Mouse (Mus musculus) myocyte (in vitro differentiated cells): ENCODE data around the gene Snrnp40. TPM values are rescaled to one million over a fixed set of nuclear protein-coding genes. Genes with fewer than 3 reads are reported as not detected.

ENCODE experiments used
- H3K27me3 ChIP-seq: one replicate; pipeline ENCODE4 v1.6.1; 2011; ENCODE audit not compliant: control insufficient read depth, insufficient read depth, insufficient read length
- H3K36me3 ChIP-seq: one replicate; pipeline ENCODE4 v1.6.1; 2011; ENCODE audit not compliant: control insufficient read depth, insufficient read depth
- H3K4me2 ChIP-seq: one replicate; pipeline ENCODE4 v1.6.1; 2011; ENCODE audit warnings: low read depth, control low read depth
- H3K4me3 ChIP-seq: one replicate; pipeline ENCODE4 v1.5.1; 2011; ENCODE audit warnings: mild to moderate bottlenecking, control low read depth, moderate library complexity
- H3K79me2 ChIP-seq: one replicate; pipeline ENCODE4 v1.6.1; 2011; ENCODE audit not compliant: control insufficient read depth, insufficient read depth
- H3ac ChIP-seq: one replicate; pipeline ENCODE4 v1.6.1; 2011; ENCODE audit not compliant: control insufficient read depth, insufficient read length
- CEBPB ChIP-seq: IDR thresholded peaks from 2 replicates; pipeline ENCODE4 v1.6.1; 2011; ENCODE audit warnings: mild to moderate bottlenecking, moderate library complexity; ENCODE audit not compliant: poor library complexity, insufficient read depth, severe bottlenecking
- E2F4 ChIP-seq: IDR thresholded peaks from one replicate; pipeline ENCODE4 v1.6.1; 2011; ENCODE audit warnings: mild to moderate bottlenecking, control low read depth, moderate library complexity; ENCODE audit not compliant: insufficient read depth
- MAX ChIP-seq: IDR thresholded peaks from one replicate; pipeline ENCODE4 v1.6.1; 2011; ENCODE audit warnings: low read depth, mild to moderate bottlenecking, control low read depth
- MYOD1 ChIP-seq, 3 experiments: IDR thresholded peaks; one replicate each; pipeline ENCODE4 v1.6.1; 2011; ENCODE audit warnings: control low read depth in 2 of 3, low read depth in 2 of 3, mild to moderate bottlenecking in 2 of 3, moderate library complexity in 1 of 3; ENCODE audit not compliant: insufficient read length in 2 of 3, control insufficient read depth in 1 of 3
- MYOG ChIP-seq, 3 experiments: IDR thresholded peaks; one replicate each; pipeline ENCODE4 v1.6.1; 2011; ENCODE audit warnings: control low read depth in 2 of 3, low read depth in 2 of 3, mild to moderate bottlenecking in 2 of 3; ENCODE audit not compliant: insufficient read length in 2 of 3, control insufficient read depth in 1 of 3, insufficient read depth in 1 of 3
- POLR2A ChIP-seq: IDR thresholded peaks from one replicate; pipeline ENCODE4 v1.6.1; 2011; ENCODE audit warnings: low read depth, mild to moderate bottlenecking, control low read depth, moderate library complexity; ENCODE audit not compliant: insufficient read length
- POLR2AphosphoS2 ChIP-seq: IDR thresholded peaks from one replicate; pipeline ENCODE4 v1.6.1; 2011; ENCODE audit warnings: low read depth, control low read depth; ENCODE audit not compliant: insufficient read length
- REST ChIP-seq: IDR thresholded peaks from one replicate; pipeline ENCODE4 v1.6.1; 2011; ENCODE audit warnings: mild to moderate bottlenecking, control low read depth, moderate library complexity; ENCODE audit not compliant: insufficient read depth, insufficient read length
- SRF ChIP-seq: IDR thresholded peaks from one replicate; pipeline ENCODE4 v1.6.1; 2011; ENCODE audit warnings: low read depth; ENCODE audit not compliant: control insufficient read depth, insufficient read length
- TCF12 ChIP-seq: IDR thresholded peaks from one replicate; pipeline ENCODE4 v1.6.1; 2011; ENCODE audit warnings: mild to moderate bottlenecking, control low read depth; ENCODE audit not compliant: poor library complexity, insufficient read depth, severe bottlenecking
- TCF3 ChIP-seq: IDR thresholded peaks from one replicate; pipeline ENCODE4 v1.6.1; 2011; ENCODE audit warnings: low read depth, control low read depth; ENCODE audit not compliant: insufficient read length
- USF1 ChIP-seq: IDR thresholded peaks from one replicate; pipeline ENCODE4 v1.6.1; 2011; ENCODE audit warnings: low read depth, mild to moderate bottlenecking, control low read depth, moderate library complexity
- polyA plus RNA-seq: library from polyadenylated mRNA; unstranded; fragments of >200 nt; fragmentation: generic; extraction: Trizol; gene quantifications from one replicate; pipeline ENCODE4 v1.2.1, GENCODE M21; 2012; ENCODE audit warnings: missing spikeins

The Snrnp40 gene
- polyA plus RNA-seq, 1 experiment, result 37.8 TPM

DNA sequence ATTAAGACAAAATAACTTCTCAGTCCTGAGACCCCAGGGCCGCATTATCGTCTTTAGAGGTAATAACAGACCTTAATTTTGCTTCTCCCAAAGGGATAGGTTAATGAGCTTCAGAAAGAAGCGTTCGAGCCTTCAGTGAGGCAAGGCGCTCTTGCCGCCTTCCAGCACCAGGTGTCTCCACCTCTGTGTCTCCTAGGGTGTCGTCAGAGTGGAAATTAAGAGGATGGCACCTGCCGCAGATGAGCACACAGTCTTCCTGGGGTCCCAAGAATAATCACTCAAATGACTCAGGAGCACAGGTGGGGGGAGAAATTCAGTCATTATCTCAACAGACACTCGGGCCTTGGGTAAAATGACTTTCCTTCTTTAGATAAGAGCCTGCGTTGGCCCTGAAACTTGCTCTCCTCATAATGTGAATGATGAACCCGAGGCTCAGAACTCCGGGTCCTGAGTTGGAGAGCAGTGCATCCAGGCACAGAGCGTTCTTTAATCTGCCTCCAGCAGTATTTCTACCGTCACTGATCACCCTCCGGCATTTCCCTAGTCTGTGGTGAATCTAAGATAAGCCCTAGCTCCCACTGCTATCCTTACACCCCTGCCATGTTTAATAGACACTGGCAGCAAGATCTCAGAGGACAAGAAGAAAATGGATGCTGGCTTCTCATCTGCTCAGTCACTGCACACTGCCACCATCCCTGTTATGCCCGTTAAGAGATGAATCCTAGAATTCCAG is 9.1 kb upstream of the Snrnp40 start:
- Histone ChIP-seq H3K79me2 (no peaks in the 10 kb centered on the region), H3K4me2 (no peak overlapping the region), H3K36me3 (peaks cover 16% of the 10 kb centered on the region), H3K27me3 (no peaks in the 10 kb centered on the region), H3ac (no peak overlapping the region), H3K4me3 (no peak overlapping the region)
- TF ChIP-seq TCF12 (no peak), CEBPB (no peak), MAX (no peak), MYOG (IDR thresholded peaks at IDR 0.05; ENCODE audit: control insufficient read depth in 1 of 3, insufficient read depth in 1 of 3, insufficient read length in 2 of 3, low read depth in 2 of 3) (no peak), TCF3 (no peak), POLR2AphosphoS2 (no peak), USF1 (no peak), REST (no peak), SRF (no peak), MYOD1 (IDR thresholded peaks at IDR 0.05; ENCODE audit: control insufficient read depth in 1 of 3, insufficient read length in 2 of 3, low read depth in 2 of 3) (no peak), POLR2A (no peak), E2F4 (no peak)

- TF ChIP-seq MAX, result no peak
- no peak for TF ChIP-seq TCF12
- TF ChIP-seq POLR2A, result no peak
- no peak for TF ChIP-seq E2F4
- TF ChIP-seq REST, result no peak
- no peak for TF ChIP-seq SRF
- TF ChIP-seq MYOD1 (IDR thresholded peaks at IDR 0.05; ENCODE audit: control insufficient read depth in 1 of 3, insufficient read length in 2 of 3, low read depth in 2 of 3), result no peak
- no peak for TF ChIP-seq CEBPB
- no peak for TF ChIP-seq TCF3
- TF ChIP-seq USF1, result no peak
- TF ChIP-seq MYOG (IDR thresholded peaks at IDR 0.05; ENCODE audit: control insufficient read depth in 1 of 3, insufficient read depth in 1 of 3, insufficient read length in 2 of 3, low read depth in 2 of 3), result no peak
- TF ChIP-seq POLR2AphosphoS2, result no peak
- Histone ChIP-seq H3K36me3 (peaks cover 15% of the 10 kb centered on the region), H3K79me2 (peaks cover under 1% of the 10 kb centered on the region), H3ac (no peak overlapping the region), H3K27me3 (no peaks in the 10 kb centered on the region), H3K4me2 (no peak overlapping the region), H3K4me3 (no peak overlapping the region)
Observed at GRCm38 (mm10) chr4:130352588-130352987, 7.3 kb upstream of the Snrnp40 start.

DNA sequence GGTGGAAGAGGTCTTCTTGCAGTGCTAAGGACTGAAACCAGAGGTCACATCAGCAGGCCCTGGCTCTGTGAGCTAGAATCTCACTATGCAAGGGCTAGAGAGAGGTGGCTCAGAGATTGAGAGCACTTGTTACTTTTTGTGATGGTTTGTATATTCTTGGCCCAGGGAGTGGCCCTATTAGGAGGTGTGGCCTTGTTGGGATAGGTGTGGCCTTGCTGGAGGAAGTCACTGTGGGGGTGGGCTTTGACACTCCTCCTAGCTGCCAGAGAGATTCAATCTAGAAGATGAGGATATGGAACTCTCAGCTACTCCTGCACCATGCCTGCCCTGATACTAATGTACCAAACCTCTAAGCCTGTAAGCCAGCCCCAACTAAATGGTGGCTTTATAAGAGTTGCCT is 2.0 kb upstream of the Snrnp40 start:
- H3K79me2 ChIP-seq, result peaks cover 44% of the 10 kb centered on the region
- TF ChIP-seq TCF3, result no peak
- TF ChIP-seq MAX, result no peak
- no peak for TF ChIP-seq E2F4
- no peak overlapping the region for H3K4me3 ChIP-seq
- no peaks in the 10 kb centered on the region for H3K36me3 ChIP-seq
- no peak overlapping the region for H3ac ChIP-seq
- H3K4me2 ChIP-seq, result no peak overlapping the region
- H3K27me3 ChIP-seq, result no peaks in the 10 kb centered on the region

DNA sequence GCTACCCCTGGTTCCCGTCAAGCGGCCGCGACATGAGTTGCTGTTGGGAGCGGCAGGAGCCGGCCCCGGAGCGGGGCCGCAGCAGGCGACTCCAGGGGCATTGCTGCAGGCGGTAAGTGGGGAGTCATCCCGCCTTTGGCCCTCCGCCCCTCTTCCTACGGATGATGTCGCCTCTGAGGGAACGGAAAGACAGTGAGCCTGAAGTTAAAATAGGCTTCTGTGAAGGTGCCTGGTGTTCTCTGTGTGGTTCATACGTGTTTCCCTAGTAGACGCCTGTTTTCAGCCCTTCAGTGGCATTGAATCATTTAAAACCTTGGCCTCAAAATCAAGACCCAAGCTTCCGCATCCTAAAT is 282 bp downstream of the Snrnp40 start:
- H3K79me2 ChIP-seq, result peaks cover 44% of the 10 kb centered on the region
- peak overlapping the region; percentile 90 for H3K4me3 ChIP-seq
- TF ChIP-seq POLR2AphosphoS2, result no peak
- peak overlapping the region; percentile 85 for H3ac ChIP-seq
- H3K27me3 ChIP-seq, result no peaks in the 10 kb centered on the region
- peak overlapping the region; percentile 85 for H3K4me2 ChIP-seq
- no peaks in the 10 kb centered on the region for H3K36me3 ChIP-seq

- Histone ChIP-seq H3K79me2 (no peaks in the 10 kb centered on the region), H3K4me2 (no peak overlapping the region), H3ac (no peak overlapping the region), H3K4me3 (no peak overlapping the region), H3K36me3 (peaks cover 42% of the 10 kb centered on the region), H3K27me3 (no peaks in the 10 kb centered on the region)
- TF ChIP-seq TCF3 (no peak), CEBPB (no peak)
Observed at GRCm38 (mm10) chr4:130376675-130377074, 16.7 kb downstream of the Snrnp40 start.
